Mouse (Mus musculus) cerebellum, postnatal 10 days (tissue): ENCODE measurements at regions not wholly inside any gene's neighbourhood (a gene's known extent, or its start where the extent isn't known, plus 50 kb on each side); places are given as distances from the start of the nearest gene placed in this dataset.

Experiments used
- DNase-seq, 2 experiments: peaks; one replicate each; pipeline ENCODE4 v3.0.0; 2021; ENCODE audit warnings: mixed read lengths in 2 of 2

- DNase-seq, result no peak
These were observed 71.8 kb downstream of the Scp2d1 start for GRCm38 (mm10) chr2:144895254-144895653.

GRCm38 (mm10) chr2:144896430-144896829, 73.0 kb downstream of the Scp2d1 start:
- DNase-seq, result peak; percentile 36 to 48

- no peak for DNase-seq
These were observed 83.3 kb downstream of the Scp2d1 start for GRCm38 (mm10) chr2:144906786-144907185.

GRCm38 (mm10) chr2:144945840-144946239, 122.4 kb downstream of the Scp2d1 start:
- DNase-seq, result no peak

- no peak for DNase-seq
These were observed 123.0 kb downstream of the Scp2d1 start for GRCm38 (mm10) chr2:144946468-144946867.

- no peak for DNase-seq
These were observed 125.8 kb downstream of the Scp2d1 start for GRCm38 (mm10) chr2:144949232-144949631.
